Mouse (Mus musculus) liver, adult 2 months (tissue): ENCODE measurements around the gene Spata20.

ENCODE experiments used
- CTCF ChIP-seq: fragments of 200-500 bp; IDR thresholded peaks from 2 replicates; pipeline ENCODE4 v1.5.1; 2011; ENCODE audit warnings: low read depth, low read length, control low read depth
- POLR2A ChIP-seq: fragments of 200-500 bp; IDR thresholded peaks from 2 replicates; pipeline ENCODE4 v1.6.1; 2011; ENCODE audit warnings: low read length, control low read depth; ENCODE audit not compliant: insufficient read depth; ENCODE audit errors: extremely low read depth

GRCm38 (mm10) chr11:94489745-94490144 lies 3.8 kb upstream of the Spata20 start:
- TF ChIP-seq CTCF (no peak), POLR2A (no peak)
